Mouse (Mus musculus) small intestine, adult 2 months (tissue): ENCODE measurements at regions not wholly inside any gene's neighbourhood (a gene's known extent, or its start where the extent isn't known, plus 50 kb on each side); places are given as distances from the start of the nearest gene placed in this dataset.

Source experiments
- CTCF ChIP-seq: fragments of 200-500 bp; IDR thresholded peaks from 2 replicates; pipeline ENCODE4 v1.5.1; 2012; ENCODE audit warnings: low read depth, mild to moderate bottlenecking, control low read depth, inconsistent platforms, low read length, moderate library complexity, mixed read lengths; ENCODE audit not compliant: insufficient replicate concordance, insufficient read length; ENCODE audit errors: extremely low read depth
- POLR2A ChIP-seq: fragments of 200-500 bp; IDR thresholded peaks from 2 replicates; pipeline ENCODE4 v1.6.1; 2012; ENCODE audit warnings: low read depth, mild to moderate bottlenecking, control low read depth, inconsistent platforms, low read length, moderate library complexity

DNA sequence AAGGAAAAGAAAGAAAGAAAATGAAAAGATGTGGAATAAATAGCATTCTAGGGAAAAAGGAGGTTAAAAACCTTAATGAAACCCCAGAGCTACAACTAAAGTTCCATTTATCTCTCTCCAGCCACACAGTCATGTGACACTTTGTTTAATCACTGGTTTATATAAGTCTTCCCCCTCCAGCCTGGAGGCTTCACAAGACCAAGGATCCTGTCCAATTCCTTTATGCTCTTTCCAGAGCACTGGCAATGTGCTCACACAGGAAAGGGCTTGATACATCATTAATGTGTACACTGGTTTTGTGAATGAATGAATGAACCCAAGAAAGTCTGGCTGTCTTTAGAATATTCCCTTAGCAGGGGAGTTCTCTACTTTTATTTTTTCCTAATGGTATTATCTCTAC lies 221.1 kb upstream of the Xrcc4 start:
- TF ChIP-seq CTCF (no peak), POLR2A (no peak)
